Mouse (Mus musculus) testis, adult 2 months (tissue): ENCODE measurements at regions not wholly inside any gene's neighbourhood (a gene's known extent, or its start where the extent isn't known, plus 50 kb on each side); places are given as distances from the start of the nearest gene placed in this dataset.
A peak's percentile ranks its signal among the peaks of the same experiment; 100 is the strongest.

Experiments
- H3K27ac ChIP-seq: fragments of 200-500 bp; 2 replicates; pipeline ENCODE4 v1.5.1; 2012; ENCODE audit warnings: low read depth, low read length; ENCODE audit not compliant: control insufficient read depth, insufficient read depth
- H3K27me3 ChIP-seq: fragments of 200-500 bp; 2 replicates; pipeline ENCODE4 v1.6.1; 2012; ENCODE audit warnings: mild to moderate bottlenecking, low read length, moderate library complexity; ENCODE audit not compliant: control insufficient read depth, insufficient read depth
- H3K36me3 ChIP-seq: fragments of 200-500 bp; 2 replicates; pipeline ENCODE4 v1.6.1; 2012; ENCODE audit warnings: mild to moderate bottlenecking, low read length; ENCODE audit not compliant: control insufficient read depth, insufficient read depth
- H3K4me1 ChIP-seq: fragments of 200-500 bp; 2 replicates; pipeline ENCODE4 v1.6.1; 2012; ENCODE audit warnings: low read length; ENCODE audit not compliant: control insufficient read depth, insufficient read depth
- H3K4me3 ChIP-seq: fragments of 200-500 bp; 2 replicates; pipeline ENCODE4 v1.5.1; 2012; ENCODE audit warnings: low read depth, mild to moderate bottlenecking, low read length, moderate library complexity, mixed read lengths; ENCODE audit not compliant: control insufficient read depth
- CTCF ChIP-seq: fragments of 200-500 bp; IDR thresholded peaks from 2 replicates; pipeline ENCODE4 v1.5.1; 2012; ENCODE audit warnings: low read depth, mild to moderate bottlenecking, inconsistent platforms, low read length, moderate library complexity; ENCODE audit not compliant: control insufficient read depth, insufficient read depth, insufficient replicate concordance
- POLR2A ChIP-seq: fragments of 200-500 bp; IDR thresholded peaks from 2 replicates; pipeline ENCODE4 v1.6.1; 2012; ENCODE audit warnings: low read depth, mild to moderate bottlenecking, inconsistent platforms, low read length, moderate library complexity; ENCODE audit not compliant: control insufficient read depth

- Histone ChIP-seq H3K27me3 (no peaks in the 10 kb centered on the region), H3K36me3 (no peaks in the 10 kb centered on the region), H3K4me1 (no peaks in the 10 kb centered on the region), H3K4me3 (no peak overlapping the region), H3K27ac (no peak overlapping the region)
- TF ChIP-seq POLR2A (no peak), CTCF (no peak)
These were observed 137.3 kb upstream of the Nabp1 start for GRCm38 (mm10) chr1:51615523-51615922.

- H3K4me3 ChIP-seq, result no peak overlapping the region
- TF ChIP-seq POLR2A (no peak), CTCF (no peak)
- H3K27me3 ChIP-seq, result no peaks in the 10 kb centered on the region
These were observed 136.5 kb upstream of the Nabp1 start for GRCm38 (mm10) chr1:51614700-51615099.

GRCm38 (mm10) chr1:51609295-51609694 is 131.1 kb upstream of the Nabp1 start:
- H3K36me3 ChIP-seq, result no peaks in the 10 kb centered on the region
- TF ChIP-seq CTCF (no peak), POLR2A (no peak)
- no peaks in the 10 kb centered on the region for H3K4me1 ChIP-seq
- H3K27me3 ChIP-seq, result no peaks in the 10 kb centered on the region
- H3K27ac ChIP-seq, result no peak overlapping the region
- H3K4me3 ChIP-seq, result no peak overlapping the region

More at GRCm38 (mm10) chr1:51614700-51615099, 136.5 kb upstream of the Nabp1 start:
- H3K36me3 ChIP-seq, result no peaks in the 10 kb centered on the region
- H3K4me1 ChIP-seq, result no peaks in the 10 kb centered on the region
- H3K27ac ChIP-seq, result no peak overlapping the region

- Histone ChIP-seq H3K36me3 (no peaks in the 10 kb centered on the region), H3K27ac (no peak overlapping the region)
- TF ChIP-seq CTCF, result no peak
- TF ChIP-seq POLR2A, result no peak
These were observed 129.2 kb upstream of the Nabp1 start for GRCm38 (mm10) chr1:51607437-51607855.

DNA sequence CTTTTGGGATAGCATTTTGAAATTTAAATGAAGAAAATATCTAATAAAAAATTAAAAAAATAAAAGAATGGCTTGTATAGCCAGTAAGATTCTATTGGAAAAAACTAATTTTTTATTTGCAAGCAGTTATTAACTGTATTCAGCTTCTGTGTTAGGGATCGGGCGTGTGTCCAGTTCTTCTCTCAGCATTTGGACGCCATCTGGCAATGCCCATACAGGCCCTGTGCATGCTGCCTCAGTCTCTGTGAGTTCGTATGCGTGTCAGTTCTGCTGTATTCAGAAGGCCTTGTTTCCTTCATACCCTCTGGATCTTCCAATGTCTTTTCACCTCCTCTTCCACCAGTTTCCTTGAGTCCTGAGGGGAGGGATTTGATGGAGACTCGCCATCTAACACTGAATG is 123.8 kb upstream of the Nabp1 start:
- no peaks in the 10 kb centered on the region for H3K27me3 ChIP-seq
- H3K36me3 ChIP-seq, result no peaks in the 10 kb centered on the region
- H3K4me1 ChIP-seq, result no peaks in the 10 kb centered on the region; the same call in 1 of the 2 replicates
- H3K4me3 ChIP-seq, result no peak overlapping the region
- TF ChIP-seq CTCF (no peak), POLR2A (no peak)
- no peak overlapping the region for H3K27ac ChIP-seq

More at GRCm38 (mm10) chr1:51607437-51607855, 129.2 kb upstream of the Nabp1 start:
- no peak overlapping the region for H3K4me3 ChIP-seq
- no peaks in the 10 kb centered on the region for H3K4me1 ChIP-seq
- H3K27me3 ChIP-seq, result no peaks in the 10 kb centered on the region

GRCm38 (mm10) chr1:51600425-51600824 is 122.2 kb upstream of the Nabp1 start:
- Histone ChIP-seq H3K4me3 (no peak overlapping the region), H3K27ac (no peak overlapping the region)
- TF ChIP-seq POLR2A, result no peak
- TF ChIP-seq CTCF, result no peak

GRCm38 (mm10) chr1:51596935-51597820 is 119.0 kb upstream of the Nabp1 start:
- Histone ChIP-seq H3K4me1 (no peaks in the 10 kb centered on the region; the same call in 1 of the 2 replicates), H3K27ac (no peak overlapping the region), H3K4me3 (no peak overlapping the region), H3K27me3 (no peaks in the 10 kb centered on the region), H3K36me3 (no peaks in the 10 kb centered on the region)
- TF ChIP-seq CTCF (peak; percentile 37; the same call in 1 of the 2 replicates), POLR2A (no peak)

More at GRCm38 (mm10) chr1:51600425-51600824, 122.2 kb upstream of the Nabp1 start:
- Histone ChIP-seq H3K27me3 (no peaks in the 10 kb centered on the region), H3K4me1 (no peaks in the 10 kb centered on the region; the same call in 1 of the 2 replicates), H3K36me3 (no peaks in the 10 kb centered on the region)
